Mouse (Mus musculus) C2C12 (cell line): Measurements from ENCODE around the gene Slc31a1.

Experiments used
- CEBPB ChIP-seq: IDR thresholded peaks from one replicate; pipeline ENCODE4 v1.6.1; 2011; ENCODE audit warnings: low read depth, mild to moderate bottlenecking, control low read depth, moderate library complexity
- CTCF ChIP-seq: IDR thresholded peaks from one replicate; pipeline ENCODE4 v1.5.1; 2011; ENCODE audit not compliant: control insufficient read depth, insufficient read depth, insufficient read length
- MAX ChIP-seq: IDR thresholded peaks from one replicate; pipeline ENCODE4 v1.6.1; 2011; ENCODE audit warnings: mild to moderate bottlenecking, control low read depth
- MYOD1 ChIP-seq: IDR thresholded peaks from one replicate; pipeline ENCODE4 v1.6.1; 2011; ENCODE audit warnings: low read depth; ENCODE audit not compliant: control insufficient read depth, insufficient read length
- MYOG ChIP-seq: IDR thresholded peaks from one replicate; pipeline ENCODE4 v1.6.1; 2011; ENCODE audit not compliant: control insufficient read depth, insufficient read length; ENCODE audit errors: extremely low read depth
- USF1 ChIP-seq: IDR thresholded peaks from one replicate; pipeline ENCODE4 v1.6.1; 2011; ENCODE audit warnings: low read depth, mild to moderate bottlenecking, control low read depth, moderate library complexity

DNA sequence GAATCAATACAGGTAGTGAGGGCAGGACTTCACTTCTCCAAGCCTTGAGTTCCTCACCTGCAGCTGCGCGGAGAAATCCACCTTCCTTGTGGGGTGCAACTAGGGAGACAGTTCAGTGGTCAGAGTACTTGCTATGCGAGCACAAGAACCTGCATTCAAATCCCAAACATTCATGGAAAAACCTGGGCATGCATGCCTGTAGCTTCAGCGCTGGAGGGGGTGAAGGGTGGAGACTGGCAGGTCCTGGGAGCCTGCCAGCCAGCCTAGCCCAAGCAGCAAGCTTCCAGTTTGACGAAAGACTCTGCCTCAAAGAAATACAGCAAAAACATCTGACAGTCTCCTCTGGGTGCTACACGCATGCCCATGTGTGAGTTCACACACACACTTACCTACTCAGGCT, 74.6 kb downstream of the Slc31a1 start, which contains the start of gene Rnf183:
- TF ChIP-seq CTCF (no peak), MAX (no peak), CEBPB (no peak), USF1 (no peak), MYOD1 (no peak), MYOG (no peak)
